Mouse (Mus musculus): ENCODE measurements at regions not wholly inside any gene's neighbourhood (a gene's known extent, or its start where the extent isn't known, plus 50 kb on each side); places are given as distances from the start of the nearest gene placed in this dataset.
A peak's percentile ranks its signal among the peaks of the same experiment; 100 is the strongest.

DNA sequence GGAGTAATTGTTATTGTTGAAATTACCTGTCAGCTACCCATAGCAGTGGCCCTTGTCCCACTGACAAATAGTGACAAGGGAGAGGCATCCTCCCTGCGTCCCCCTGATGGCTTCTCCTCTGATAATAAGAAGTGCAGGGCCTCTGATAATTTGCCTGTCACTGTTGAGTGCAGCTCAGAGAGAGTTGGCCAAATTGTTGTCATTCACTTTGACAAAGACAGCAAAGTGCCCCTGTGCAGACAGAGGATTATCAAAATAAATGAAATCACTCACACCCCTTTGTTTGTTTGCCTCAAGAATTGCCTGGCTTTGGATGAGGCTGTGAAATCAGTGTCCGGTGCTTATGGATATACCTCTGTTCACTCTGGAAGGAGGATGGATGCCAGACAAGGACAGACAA, 266.3 kb downstream of the Meis1 start:
- Histone ChIP-seq H3K9ac (ENCODE audit: low read length) (no peak overlapping the region), H3K4me1 (replicated peaks; ENCODE audit: control insufficient read depth, insufficient read depth, low read length) (peaks cover 31% of the 10 kb centered on the region), H3K27ac (ENCODE audit: low read length) (no peak overlapping the region), H3K4me2 (ENCODE audit: low read depth, low read length) (no peak overlapping the region), H3K9me3 (ENCODE audit: control insufficient read depth, low read length) (no peaks in the 10 kb centered on the region), H3K27me3 (ENCODE audit: control insufficient read depth, insufficient read depth, low read depth, low read length) (no peaks in the 10 kb centered on the region), H3K4me3 (ENCODE audit: low read length) (no peak overlapping the region), H3K36me3 (ENCODE audit: control insufficient read depth, insufficient read depth, low read length) (no peaks in the 10 kb centered on the region)
- no peak for ATAC-seq (ENCODE audit: low read depth)
- 62% methylated on average over 2 of the region's 2 CpGs for WGBS

DNA sequence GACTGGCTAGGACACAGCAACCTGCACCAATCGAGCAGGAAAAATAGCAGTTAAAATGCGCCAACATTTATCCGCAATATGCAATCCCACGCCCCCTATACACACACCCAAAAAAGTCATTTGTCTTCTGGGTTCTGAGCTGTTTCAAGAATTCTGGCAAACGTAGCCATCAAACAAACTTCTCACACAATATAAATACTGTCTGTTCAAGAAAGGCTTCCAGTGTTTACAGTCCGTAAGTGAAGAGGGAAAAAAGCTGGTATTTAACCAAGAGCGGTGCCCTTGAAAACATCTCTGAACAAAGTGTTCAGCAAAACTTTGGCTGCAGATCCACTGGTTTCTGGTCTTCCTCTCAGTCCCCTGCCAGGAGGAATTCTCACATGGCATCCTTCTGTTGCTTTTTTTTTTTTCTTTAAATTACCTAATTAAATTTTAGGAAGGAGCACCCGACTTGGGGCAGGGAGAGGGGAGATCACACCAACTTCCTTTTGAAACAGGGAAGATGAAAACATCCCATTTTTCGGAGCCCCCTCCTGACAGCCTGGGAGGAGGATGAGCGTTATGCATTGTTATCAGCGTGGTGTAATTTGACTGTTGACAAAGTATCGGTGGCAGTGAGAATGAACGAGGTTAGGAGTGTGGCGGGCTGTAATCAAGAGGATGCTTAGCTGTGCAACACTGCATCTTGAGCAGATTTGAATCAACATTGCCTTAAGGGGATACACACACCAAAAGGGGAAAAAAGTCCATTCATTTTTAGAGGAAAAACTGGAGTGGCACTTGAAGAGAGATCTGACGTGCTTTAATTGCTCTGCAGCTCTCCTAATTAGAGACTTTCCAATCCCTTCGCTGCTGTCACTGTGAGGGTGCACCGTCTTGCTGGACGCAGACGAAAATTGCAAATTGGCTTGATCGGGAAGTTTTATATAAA, 267.6 kb downstream of the Meis1 start:
- peaks cover 44% of the 10 kb centered on the region for H3K4me1 ChIP-seq (replicated peaks; ENCODE audit: control insufficient read depth, insufficient read depth, low read length)
- peak overlapping the region; percentile 50 for H3K9ac ChIP-seq (ENCODE audit: low read length)

DNA sequence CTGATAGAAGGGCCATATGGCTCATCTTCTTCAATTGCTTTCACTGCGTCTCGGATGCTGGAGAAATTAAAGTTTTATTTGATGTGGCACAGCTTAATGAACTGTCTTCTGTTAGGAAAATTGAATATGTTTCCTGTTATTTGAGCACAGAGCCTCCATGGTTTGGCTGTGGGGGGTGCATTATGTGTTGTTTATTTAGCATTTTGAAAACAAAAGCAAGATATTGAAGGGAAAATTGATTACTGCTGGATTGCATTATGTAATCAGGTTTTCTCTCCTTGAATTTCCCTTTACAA, 268.8 kb downstream of the Meis1 start:
- H3K4me3 ChIP-seq (ENCODE audit: low read length), result no peak overlapping the region
- no peaks in the 10 kb centered on the region for H3K27me3 ChIP-seq (ENCODE audit: control insufficient read depth, insufficient read depth, low read depth, low read length)
- peaks cover 45% of the 10 kb centered on the region for H3K4me1 ChIP-seq (replicated peaks; ENCODE audit: control insufficient read depth, insufficient read depth, low read length)
- no peak overlapping the region; the same call in 1 of the 2 replicates for H3K27ac ChIP-seq (ENCODE audit: low read length)
- no peak overlapping the region for H3K9ac ChIP-seq (ENCODE audit: low read length)
- H3K9me3 ChIP-seq (ENCODE audit: control insufficient read depth, low read length), result no peaks in the 10 kb centered on the region
- no peak for ATAC-seq (ENCODE audit: low read depth)
- WGBS, result 53% methylated on average over 2 of the region's 2 CpGs
- H3K36me3 ChIP-seq (ENCODE audit: control insufficient read depth, insufficient read depth, low read length), result no peaks in the 10 kb centered on the region
- H3K4me2 ChIP-seq (ENCODE audit: low read depth, low read length), result no peak overlapping the region

More for the DNA sequence above, 267.6 kb downstream of the Meis1 start:
- H3K36me3 ChIP-seq (ENCODE audit: control insufficient read depth, insufficient read depth, low read length), result no peaks in the 10 kb centered on the region
- H3K9me3 ChIP-seq (ENCODE audit: control insufficient read depth, low read length), result no peaks in the 10 kb centered on the region
- peak overlapping the region; percentile 66 for H3K27ac ChIP-seq (ENCODE audit: low read length)
- no peaks in the 10 kb centered on the region for H3K27me3 ChIP-seq (ENCODE audit: control insufficient read depth, insufficient read depth, low read depth, low read length)
- H3K4me3 ChIP-seq (ENCODE audit: low read length), result peak overlapping the region; percentile 28
- 5% methylated on average over 20 of the region's 20 CpGs for WGBS
- ATAC-seq (ENCODE audit: low read depth), result peak; percentile 67
- H3K4me2 ChIP-seq (ENCODE audit: low read depth, low read length), result peak overlapping the region; percentile 60

DNA sequence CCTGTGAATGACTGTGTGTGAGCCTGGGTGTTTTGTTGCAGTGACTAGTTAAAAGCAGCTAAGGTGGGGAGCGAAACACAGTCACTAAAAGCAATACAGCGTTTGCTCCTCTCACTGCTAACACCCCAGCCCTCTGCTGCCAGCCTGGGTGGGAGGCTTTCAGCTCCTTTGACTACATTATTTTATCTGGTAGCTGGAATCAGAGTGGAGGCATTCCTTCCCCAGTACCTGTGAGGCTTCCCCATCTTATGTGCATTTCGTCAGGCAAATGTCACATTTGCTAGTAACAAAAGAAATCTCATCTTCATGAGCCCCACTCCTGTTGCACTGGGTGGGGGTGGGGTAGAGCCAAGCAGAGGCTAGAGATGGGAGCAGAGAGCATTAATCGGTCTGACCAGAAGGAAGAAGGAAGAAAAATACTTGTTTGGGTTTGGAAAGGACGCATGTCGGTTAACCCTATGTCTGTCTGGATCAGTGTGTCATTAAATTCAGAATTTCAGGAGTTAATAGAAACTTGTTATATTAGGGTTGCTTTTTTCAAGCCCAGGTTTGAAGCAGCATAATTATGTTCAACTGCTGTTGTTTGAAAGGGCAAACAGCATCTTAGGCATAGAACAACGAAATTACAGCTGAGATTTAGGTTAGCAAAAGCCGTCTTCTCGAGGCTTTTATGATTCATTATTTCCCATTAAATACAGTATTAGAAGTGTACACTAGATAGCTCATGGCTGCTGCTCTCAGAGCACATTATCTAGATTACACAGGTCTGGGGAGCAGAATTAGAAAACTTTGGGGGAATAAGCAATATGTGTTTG, 269.3 kb downstream of the Meis1 start:
- no peaks in the 10 kb centered on the region for H3K9me3 ChIP-seq (ENCODE audit: control insufficient read depth, low read length)
- no peak overlapping the region; the same call in 1 of the 2 replicates for H3K27ac ChIP-seq (ENCODE audit: low read length)
- peaks cover 43% of the 10 kb centered on the region for H3K4me1 ChIP-seq (replicated peaks; ENCODE audit: control insufficient read depth, insufficient read depth, low read length)

DNA sequence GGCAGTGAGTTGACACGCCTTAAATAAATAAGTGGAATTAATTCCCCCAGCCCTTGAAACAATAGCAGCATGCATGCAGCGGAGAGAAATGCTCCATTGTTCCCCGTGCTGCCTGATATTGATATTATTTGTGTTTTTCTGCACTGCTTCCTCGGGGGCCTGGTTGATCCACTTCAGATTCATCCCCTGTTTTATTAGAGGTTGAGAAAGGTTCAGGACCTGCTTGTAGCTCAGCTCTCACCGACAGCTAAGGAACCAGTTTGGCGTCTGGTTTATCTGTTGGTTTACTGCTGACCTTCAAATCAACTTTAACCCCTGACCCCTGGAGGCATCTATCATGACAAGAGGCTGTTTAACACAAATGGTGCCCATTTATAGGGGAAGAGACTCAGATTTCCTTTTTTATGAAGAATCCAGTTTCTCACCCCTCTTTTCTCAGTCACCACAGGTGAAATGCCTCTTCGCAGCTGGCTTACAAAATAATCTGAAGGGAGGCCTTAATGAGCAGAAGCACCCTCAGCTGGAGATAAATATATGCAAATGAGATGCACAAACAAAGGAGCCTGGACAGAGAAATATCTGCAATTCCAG, 270.8 kb downstream of the Meis1 start:
- no peak overlapping the region for H3K4me2 ChIP-seq (ENCODE audit: low read depth, low read length)
- H3K4me1 ChIP-seq (replicated peaks; ENCODE audit: control insufficient read depth, insufficient read depth, low read length), result peaks cover 36% of the 10 kb centered on the region
- H3K4me3 ChIP-seq (ENCODE audit: low read length), result no peak overlapping the region
- H3K9me3 ChIP-seq (ENCODE audit: control insufficient read depth, low read length), result no peaks in the 10 kb centered on the region
- H3K9ac ChIP-seq (ENCODE audit: low read length), result no peak overlapping the region
- H3K27me3 ChIP-seq (ENCODE audit: control insufficient read depth, insufficient read depth, low read depth, low read length), result no peaks in the 10 kb centered on the region
- WGBS, result 31% methylated on average over 7 of the region's 7 CpGs
- no peak overlapping the region for H3K27ac ChIP-seq (ENCODE audit: low read length)
- no peak for ATAC-seq (ENCODE audit: low read depth)
- no peaks in the 10 kb centered on the region for H3K36me3 ChIP-seq (ENCODE audit: control insufficient read depth, insufficient read depth, low read length)

More for the DNA sequence above, 269.3 kb downstream of the Meis1 start:
- WGBS, result 44% methylated on average over 9 of the region's 9 CpGs
- H3K4me3 ChIP-seq (ENCODE audit: low read length), result no peak overlapping the region
- no peak overlapping the region for H3K4me2 ChIP-seq (ENCODE audit: low read depth, low read length)
- no peaks in the 10 kb centered on the region for H3K27me3 ChIP-seq (ENCODE audit: control insufficient read depth, insufficient read depth, low read depth, low read length)
- H3K9ac ChIP-seq (ENCODE audit: low read length), result no peak overlapping the region
- no peaks in the 10 kb centered on the region for H3K36me3 ChIP-seq (ENCODE audit: control insufficient read depth, insufficient read depth, low read length)
- no peak for ATAC-seq (ENCODE audit: low read depth)

DNA sequence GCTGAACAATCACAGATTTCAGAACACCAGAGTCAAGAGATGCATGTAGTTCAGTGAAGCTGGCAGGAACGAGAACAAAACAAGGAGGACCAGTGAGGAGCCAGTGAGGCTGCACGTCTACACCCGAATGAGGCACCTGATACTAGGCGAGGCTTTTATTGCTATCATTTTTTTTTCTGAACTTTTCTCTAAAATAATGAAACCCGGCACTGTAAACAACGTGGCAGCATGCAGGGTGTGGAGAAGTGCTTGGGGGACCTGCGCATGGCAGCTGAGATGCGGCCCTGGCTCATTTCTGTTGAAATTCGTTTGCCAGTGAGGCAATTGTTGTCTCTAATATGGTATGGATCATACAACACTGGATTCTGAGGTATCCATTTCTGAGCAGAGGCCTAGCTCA, 271.4 kb downstream of the Meis1 start:
- peaks cover 36% of the 10 kb centered on the region for H3K4me1 ChIP-seq (replicated peaks; ENCODE audit: control insufficient read depth, insufficient read depth, low read length)
- H3K9me3 ChIP-seq (ENCODE audit: control insufficient read depth, low read length), result no peaks in the 10 kb centered on the region
- H3K27me3 ChIP-seq (ENCODE audit: control insufficient read depth, insufficient read depth, low read depth, low read length), result no peaks in the 10 kb centered on the region
- ATAC-seq (ENCODE audit: low read depth), result no peak
- no peak overlapping the region for H3K4me2 ChIP-seq (ENCODE audit: low read depth, low read length)
- H3K27ac ChIP-seq (ENCODE audit: low read length), result no peak overlapping the region
- WGBS, result 47% methylated on average over 9 of the region's 9 CpGs
- H3K36me3 ChIP-seq (ENCODE audit: control insufficient read depth, insufficient read depth, low read length), result no peaks in the 10 kb centered on the region
- no peak overlapping the region for H3K4me3 ChIP-seq (ENCODE audit: low read length)
- H3K9ac ChIP-seq (ENCODE audit: low read length), result no peak overlapping the region

DNA sequence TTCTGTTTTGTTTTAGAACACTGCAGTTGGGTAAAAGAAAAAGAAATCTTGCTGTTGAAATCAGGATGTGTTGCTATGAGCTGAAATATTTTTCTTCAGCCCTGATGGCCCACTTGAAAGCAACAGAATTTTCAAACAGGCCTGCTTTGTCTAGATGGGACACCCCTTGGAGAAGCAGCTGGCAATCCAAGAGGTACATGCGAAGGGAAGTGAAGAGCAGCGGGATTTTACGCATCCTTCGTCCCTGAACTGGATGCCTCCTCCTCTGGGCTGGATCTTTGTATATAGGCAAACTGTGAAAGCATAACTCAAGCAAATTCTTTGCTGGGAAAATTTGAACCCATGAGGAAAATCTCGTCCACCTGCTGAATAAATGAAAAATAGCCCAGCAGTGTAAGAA, 272.3 kb downstream of the Meis1 start:
- Histone ChIP-seq H3K27ac (ENCODE audit: low read length) (peak overlapping the region; percentile 63), H3K27me3 (ENCODE audit: control insufficient read depth, insufficient read depth, low read depth, low read length) (no peaks in the 10 kb centered on the region), H3K9me3 (ENCODE audit: control insufficient read depth, low read length) (no peaks in the 10 kb centered on the region), H3K4me3 (ENCODE audit: low read length) (no peak overlapping the region), H3K4me1 (replicated peaks; ENCODE audit: control insufficient read depth, insufficient read depth, low read length) (peaks cover 33% of the 10 kb centered on the region), H3K9ac (ENCODE audit: low read length) (no peak overlapping the region), H3K4me2 (ENCODE audit: low read depth, low read length) (peak overlapping the region; percentile 31; the same call in 1 of the 2 replicates), H3K36me3 (ENCODE audit: control insufficient read depth, insufficient read depth, low read length) (no peaks in the 10 kb centered on the region)
- WGBS, result 48% methylated on average over 5 of the region's 5 CpGs
- ATAC-seq (ENCODE audit: low read depth), result no peak

DNA sequence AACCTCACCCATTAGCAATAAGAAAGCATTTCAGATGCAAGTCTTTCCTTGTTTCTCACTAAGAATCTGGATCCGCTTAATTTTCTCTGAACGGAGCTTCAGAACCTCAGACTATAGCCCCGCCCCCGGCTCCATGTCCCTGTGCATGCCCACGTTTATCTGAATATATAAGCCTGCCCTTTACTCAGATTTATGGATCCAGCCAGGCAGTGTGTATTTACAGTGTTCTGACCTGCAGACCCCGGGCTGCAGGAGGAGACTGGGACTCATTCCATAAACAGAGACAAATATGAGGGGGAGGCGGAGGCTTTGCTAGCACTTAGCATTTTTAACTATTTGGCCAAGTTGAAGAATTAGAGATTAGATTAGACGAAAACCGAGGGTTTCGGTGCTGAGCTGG, 272.9 kb downstream of the Meis1 start:
- H3K4me2 ChIP-seq (ENCODE audit: low read depth, low read length), result peak overlapping the region; percentile 31
- H3K9me3 ChIP-seq (ENCODE audit: control insufficient read depth, low read length), result no peaks in the 10 kb centered on the region
- peak; percentile 85 for ATAC-seq (ENCODE audit: low read depth)
- no peak overlapping the region for H3K9ac ChIP-seq (ENCODE audit: low read length)
- H3K4me1 ChIP-seq (replicated peaks; ENCODE audit: control insufficient read depth, insufficient read depth, low read length), result peaks cover 29% of the 10 kb centered on the region
- 8% methylated on average over 10 of the region's 10 CpGs for WGBS
- H3K27me3 ChIP-seq (ENCODE audit: control insufficient read depth, insufficient read depth, low read depth, low read length), result no peaks in the 10 kb centered on the region
- H3K4me3 ChIP-seq (ENCODE audit: low read length), result no peak overlapping the region
- H3K27ac ChIP-seq (ENCODE audit: low read length), result peak overlapping the region; percentile 63
- H3K36me3 ChIP-seq (ENCODE audit: control insufficient read depth, insufficient read depth, low read length), result no peaks in the 10 kb centered on the region
